Comparison of ENCODE assay signal across 8 mouse cellular contexts in genomic region chr2:178098021-178098420, GRCm38 (mm10). TPM values are rescaled to one million over a fixed set of nuclear protein-coding genes. Genes with fewer than 3 reads are reported as not detected.
DNase-seq lines count a peak whose midpoint lies in the region; ATAC-seq and TF ChIP-seq lines count a peak whose summit lies in the region.
"Had no signal": no experiment of that assay in that cellular context is flagged by ENCODE, and none has a peak within 500 bp of the region (broad histone marks: within the 10 kb centered on the region; RNA-seq: fewer than 3 reads in every experiment).

No protein-coding gene starts in this region.

- 9% methylated on average over 2 of the region's 2 CpGs for WGBS in kidney, postnatal 0 days
- 11% methylated on average over 2 of the region's 2 CpGs for WGBS in liver, postnatal 0 days (ENCODE audit: insufficient replicate concordance)

- no peak for ATAC-seq in kidney, postnatal 0 days (replicated peaks; ENCODE audit: low FRiP score, low read depth)
- no peak for ATAC-seq in liver, postnatal 0 days

- H3K4me2 ChIP-seq in kidney, postnatal 0 days (ENCODE audit: low read length) = no peak overlapping the region
- no peak overlapping the region for H3K4me2 ChIP-seq in liver, postnatal 0 days (ENCODE audit: low read depth, low read length)
- H3K4me2 ChIP-seq: neural tube, embryonic 13.5 days had no signal

- no peak overlapping the region for H3K9ac ChIP-seq in kidney, postnatal 0 days (ENCODE audit: low read depth, low read length)
- no peak overlapping the region for H3K9ac ChIP-seq in liver, postnatal 0 days (replicated peaks)
- H3K9ac ChIP-seq: neural tube, embryonic 13.5 days had no signal

- H3K27ac ChIP-seq in kidney, postnatal 0 days = no peak overlapping the region
- no peak overlapping the region for H3K27ac ChIP-seq in liver, postnatal 0 days (ENCODE audit: low read depth)
- H3K27ac ChIP-seq: neural tube, embryonic 13.5 days had no signal

- peak; percentile 75 for TF ChIP-seq CTCF in kidney, postnatal 0 days (IDR thresholded peaks at IDR 0.05; ENCODE audit: low read depth)
- peak; percentile 66 for TF ChIP-seq CTCF in liver, postnatal 0 days (IDR thresholded peaks at IDR 0.05; ENCODE audit: low read depth)

- no peak overlapping the region for H3K4me3 ChIP-seq in kidney, postnatal 0 days (replicated peaks; ENCODE audit: low read depth, low read length)
- no peak overlapping the region for H3K4me3 ChIP-seq in liver, postnatal 0 days (ENCODE audit: low read depth, low read length)
- H3K4me3 ChIP-seq: neural tube, embryonic 13.5 days had no signal

- no peak for TF ChIP-seq EP300 in liver, postnatal 0 days (IDR thresholded peaks at IDR 0.05; ENCODE audit: low read depth)

- H3K27me3 ChIP-seq in kidney, postnatal 0 days (ENCODE audit: insufficient read depth, low read length) = no peaks in the 10 kb centered on the region
- no peaks in the 10 kb centered on the region for H3K27me3 ChIP-seq in liver, postnatal 0 days (ENCODE audit: insufficient read depth, low read length)
- H3K27me3 ChIP-seq: neural tube, embryonic 13.5 days had no signal

- peak; percentile 29 for DNase-seq in ovary, postnatal 14 days (ENCODE audit: low spot score)
- no peak for DNase-seq in ovary, postnatal 10 days (ENCODE audit: low spot score)
- peak; percentile 69 for DNase-seq in ZHBTc4 (ENCODE audit: low read depth, low spot score)
- peak; percentile 49 to 62 for DNase-seq in cerebellum, postnatal 4 days (ENCODE audit: low spot score in 2 of 2)
- peak; percentile 58 for DNase-seq in kidney, postnatal 0 days (ENCODE audit: low spot score)
- DNase-seq in liver, postnatal 0 days = peak; percentile 58
- DNase-seq in right cerebral cortex, postnatal 36 days (ENCODE audit: low spot score in 2 of 2) = peak; percentile 34 to 54

- no peaks in the 10 kb centered on the region for H3K36me3 ChIP-seq in kidney, postnatal 0 days (ENCODE audit: insufficient read depth, low read length)
- no peaks in the 10 kb centered on the region for H3K36me3 ChIP-seq in liver, postnatal 0 days (replicated peaks; ENCODE audit: insufficient read depth, low read length)
- H3K36me3 ChIP-seq: neural tube, embryonic 13.5 days had no signal

- H3K4me1 ChIP-seq in kidney, postnatal 0 days (replicated peaks; ENCODE audit: insufficient read depth, low read length) = no peaks in the 10 kb centered on the region
- no peaks in the 10 kb centered on the region for H3K4me1 ChIP-seq in liver, postnatal 0 days (ENCODE audit: insufficient read depth)
- H3K4me1 ChIP-seq: neural tube, embryonic 13.5 days had no signal

- H3K9me3 ChIP-seq in kidney, postnatal 0 days (replicated peaks; ENCODE audit: low read length) = no peaks in the 10 kb centered on the region
- H3K9me3 ChIP-seq in liver, postnatal 0 days (ENCODE audit: low read length) = no peaks in the 10 kb centered on the region
- H3K9me3 ChIP-seq: neural tube, embryonic 13.5 days had no signal

RNA-seq across cellular contexts. Expression of gene Zfp931, which starts 19.7 kb away (rescaled TPM):
- 16.7 and 16.9 TPM in 2 replicates for polyA plus RNA-seq in kidney, postnatal 0 days (2015; fragmentation: Nextera tagmentation; extraction: Ambion mirVana)
- 2.9 TPM in 2 replicates for polyA plus RNA-seq in liver, postnatal 0 days (2015; fragmentation: Nextera tagmentation; extraction: Ambion mirVana)

RNA-seq across cellular contexts. Expression of gene Phactr3, which starts 20.8 kb away (rescaled TPM):
- polyA plus RNA-seq in kidney, postnatal 0 days (2015; fragmentation: Nextera tagmentation; extraction: Ambion mirVana) = 0.39 and 0.55 TPM in 2 replicates
- not detected in 2 replicates for polyA plus RNA-seq in liver, postnatal 0 days (2015; fragmentation: Nextera tagmentation; extraction: Ambion mirVana)
